In genomic region chr5:123134186-123134874, GRCm38 (mm10) we compare ENCODE assay signal across 8 mouse cellular contexts. TPM values are rescaled to one million over a fixed set of nuclear protein-coding genes. Genes with fewer than 3 reads are reported as not detected.
DNase-seq lines count a peak whose midpoint lies in the region; ATAC-seq and TF ChIP-seq lines count a peak whose summit lies in the region.

No protein-coding gene starts in this region.

- peak; percentile 84 for TF ChIP-seq EP300 in heart, adult 2 months (IDR thresholded peaks at IDR 0.05; ENCODE audit: insufficient read depth, low read depth, low read length)

- H3K36me3 ChIP-seq in heart, adult 2 months (ENCODE audit: control insufficient read depth, insufficient read depth, low read length): peaks cover 15% of the 10 kb centered on the region
- peaks cover 19% of the 10 kb centered on the region; the same call in 1 of the 2 replicates for H3K36me3 ChIP-seq in lung, embryonic 14.5 days (ENCODE audit: insufficient read depth)

- DNase-seq in ovary, postnatal 36 days (ENCODE audit: low spot score): peak; percentile 64
- DNase-seq in ovary, postnatal 14 days (ENCODE audit: low spot score): no peak
- DNase-seq in cerebellum, postnatal 25 days: peak; percentile 73 to 86
- peak; percentile 77 to 88 for DNase-seq in heart, adult 2 months
- peak; percentile 63 for DNase-seq in kidney, adult 18-20 months
- DNase-seq in lung, embryonic 14.5 days: peak; percentile 77
- peak; percentile 54 for DNase-seq in right cerebral cortex, postnatal 4 days
- no peak for DNase-seq in c-Kit-positive CD71-positive TER-119-positive erythroid progenitor cells, embryonic 14.5 days (ENCODE audit: low spot score)

- peak overlapping the region; percentile 36 for H3K4me3 ChIP-seq in heart, adult 2 months
- H3K4me3 ChIP-seq in lung, embryonic 14.5 days (ENCODE audit: low read depth, low read length): peak overlapping the region; percentile 92; the same call in 1 of the 2 replicates

- H3K9ac ChIP-seq in heart, adult 2 months (ENCODE audit: low read depth, low read length): peak overlapping the region; percentile 11; the same call in 1 of the 2 replicates
- peak overlapping the region; percentile 13; the same call in 1 of the 2 replicates for H3K9ac ChIP-seq in lung, embryonic 14.5 days

- peaks cover 20% of the 10 kb centered on the region for H3K4me1 ChIP-seq in heart, adult 2 months (ENCODE audit: control insufficient read depth, insufficient read depth, low read length)
- H3K4me1 ChIP-seq in lung, embryonic 14.5 days (ENCODE audit: insufficient read depth): peaks cover 44% of the 10 kb centered on the region

- H3K9me3 ChIP-seq in lung, embryonic 14.5 days (ENCODE audit: low read depth, low read length): no peaks in the 10 kb centered on the region

- no peak for TF ChIP-seq CTCF in heart, adult 2 months (IDR thresholded peaks at IDR 0.05)
- TF ChIP-seq CTCF in lung, embryonic 14.5 days (IDR thresholded peaks at IDR 0.05; ENCODE audit: low read depth): no peak

- H3K79me2 ChIP-seq in heart, adult 2 months (replicated peaks; ENCODE audit: control insufficient read depth, insufficient read depth, low read length): no peaks in the 10 kb centered on the region

- peak overlapping the region; percentile 100 for H3K27ac ChIP-seq in heart, adult 2 months
- H3K27ac ChIP-seq in lung, embryonic 14.5 days (ENCODE audit: low read depth): peak overlapping the region; percentile 100

- ATAC-seq in lung, embryonic 14.5 days (ENCODE audit: insufficient read depth): no peak

- peak overlapping the region; percentile 100 for H3K4me2 ChIP-seq in lung, embryonic 14.5 days

- TF ChIP-seq POLR2A in heart, adult 2 months (IDR thresholded peaks at IDR 0.05; ENCODE audit: insufficient read depth, low read depth, low read length): 0 out of 2 replicates have a peak, but pooled peaks have one; percentile 40

- WGBS in heart, adult 2 months: 10% methylated on average over 13 of the region's 13 CpGs
- 17% methylated on average over 13 of the region's 13 CpGs for WGBS in lung, embryonic 14.5 days

- no peaks in the 10 kb centered on the region for H3K27me3 ChIP-seq in heart, adult 2 months (ENCODE audit: control insufficient read depth, insufficient read depth, low read length)
- H3K27me3 ChIP-seq in lung, embryonic 14.5 days (ENCODE audit: insufficient read depth, low read length): no peaks in the 10 kb centered on the region

- intact Hi-C loops in heart, adult 2 months (cut with DNase I): loop anchor here (1.0 kb wide), 1 partner anchor 8 kb away; the partner anchor contains the start of gene Setd1b

RNA-seq across cellular contexts. Expression of gene Rhof, which starts 1.8 kb away (rescaled TPM):
- total RNA-seq in heart, adult 2 months (2021): under 1 TPM; 0.64 to 0.70 TPM
- 1.6 and 2.3 TPM in 2 replicates for polyA plus RNA-seq in heart, adult 2 months (2012; rRNA removed)
- 2.4 and 2.5 TPM in 2 replicates for polyA plus RNA-seq in lung, embryonic 14.5 days (2014; fragmentation: Nextera tagmentation; extraction: Ambion mirVana)

RNA-seq across cellular contexts. Expression of gene Setd1b, which starts 7.7 kb away (rescaled TPM):
- total RNA-seq in heart, adult 2 months (2021): 10 to 100 TPM; 12.9 to 19.4 TPM
- 6.4 and 7.4 TPM in 2 replicates for polyA plus RNA-seq in heart, adult 2 months (2012; rRNA removed)
- 11.5 and 12.1 TPM in 2 replicates for polyA plus RNA-seq in lung, embryonic 14.5 days (2014; fragmentation: Nextera tagmentation; extraction: Ambion mirVana)

RNA-seq across cellular contexts. Expression of gene Psmd9, which starts 34.9 kb away (rescaled TPM):
- 10 to 100 TPM; 13.3 to 14.8 TPM for total RNA-seq in heart, adult 2 months (2021)
- 16.4 and 20.4 TPM in 2 replicates for polyA plus RNA-seq in heart, adult 2 months (2012; rRNA removed)
- polyA plus RNA-seq in lung, embryonic 14.5 days (2014; fragmentation: Nextera tagmentation; extraction: Ambion mirVana): 70.9 and 81.7 TPM in 2 replicates

RNA-seq across cellular contexts. Expression of gene Hpd, which starts 48.2 kb away (rescaled TPM):
- not detected for total RNA-seq in heart, adult 2 months (2021)
- 0.61 and 0.97 TPM in 2 replicates for polyA plus RNA-seq in heart, adult 2 months (2012; rRNA removed)
- polyA plus RNA-seq in lung, embryonic 14.5 days (2014; fragmentation: Nextera tagmentation; extraction: Ambion mirVana): not detected in 2 replicates

Comparison
In these comparisons a context has a peak if more than half of its experiments do, and no peak if none do; other contexts are left out.
1. DNase-seq: peak in ovary, postnatal 36 days (single experiment), cerebellum, postnatal 25 days (2 of 2), heart, adult 2 months (2 of 2), kidney, adult 18-20 months (single experiment), lung, embryonic 14.5 days (single experiment) and right cerebral cortex, postnatal 4 days (single experiment); none in ovary, postnatal 14 days (single experiment) and c-Kit-positive CD71-positive TER-119-positive erythroid progenitor cells, embryonic 14.5 days (single experiment).